Mouse (Mus musculus) layer of hippocampus, adult 2 months (tissue): ENCODE data around the gene Atp5l. TPM values are rescaled to one million over a fixed set of nuclear protein-coding genes. Genes with fewer than 3 reads are reported as not detected.

ENCODE experiments used
- DNase-seq, 2 experiments: peaks; one replicate each; pipeline ENCODE4 v3.0.0; 2022; ENCODE audit warnings: low spot score in 2 of 2
- H3K27ac ChIP-seq: fragments of 200-600 bp; 2 replicates; pipeline ENCODE4 v1.8.1; 2022
- H3K4me3 ChIP-seq: fragments of 200-600 bp; 2 replicates; pipeline ENCODE4 v1.8.1; 2022; ENCODE audit warnings: mild to moderate bottlenecking
- CTCF ChIP-seq: fragments of 200-600 bp; conservative IDR thresholded peaks from 2 replicates; pipeline ENCODE4 v1.8.1; 2022; ENCODE audit warnings: antibody characterized with exemption, mild to moderate bottlenecking, moderate library complexity
- total RNA-seq, 2 experiments: library from RNA; stranded (reverse); gene quantifications; 2 replicates each; pipeline ENCODE4 v1.2.3; 2021

The Atp5l gene
- total RNA-seq, 2 experiments from 2014 or later, result 309 to 349 TPM

- Histone ChIP-seq H3K4me3 (peak overlapping the region; percentile 94), H3K27ac (peak overlapping the region; percentile 100)
- DNase-seq, result peak in 1 of 2 experiments; percentile 46
- peak; percentile 52 for TF ChIP-seq CTCF
These were observed 38.0 kb downstream of the Atp5l start for GRCm38 (mm10) chr9:44882436-44882980.

- no peak for TF ChIP-seq CTCF
- peak; percentile 61 to 77 for DNase-seq
- peak overlapping the region; percentile 100 for H3K27ac ChIP-seq
- H3K4me3 ChIP-seq, result peak overlapping the region; percentile 94
These were observed 38.6 kb downstream of the Atp5l start for GRCm38 (mm10) chr9:44881941-44882435.

- peak within 1 kb of the TSS; percentile 94 for H3K4me3 ChIP-seq
- no peak for TF ChIP-seq CTCF
- DNase-seq, result peak; percentile 96 to 100
- peak within 1 kb of the TSS; percentile 100 for H3K27ac ChIP-seq
These were observed 39.2 kb downstream of the Atp5l start, which contains the start of gene Kmt2a for GRCm38 (mm10) chr9:44881221-44881871. Gene Kmt2a, minus strand, starts transcription at chr9:44881296.

GRCm38 (mm10) chr9:44880309-44881081 lies 40.0 kb downstream of the Atp5l start:
- no peak for TF ChIP-seq CTCF
- Histone ChIP-seq H3K4me3 (peak overlapping the region; percentile 94), H3K27ac (peak overlapping the region; percentile 100)
- DNase-seq, result peak in 1 of 2 experiments; percentile 25

GRCm38 (mm10) chr9:44879694-44880271 lies 40.8 kb downstream of the Atp5l start:
- no peak for TF ChIP-seq CTCF
- Histone ChIP-seq H3K4me3 (peak overlapping the region; percentile 94), H3K27ac (peak overlapping the region; percentile 100)
- no peak for DNase-seq

GRCm38 (mm10) chr9:44878776-44879500 lies 41.6 kb downstream of the Atp5l start:
- no peak for TF ChIP-seq CTCF
- DNase-seq, result no peak
- peak overlapping the region; percentile 100; the same call in 1 of the 2 replicates for H3K27ac ChIP-seq
- H3K4me3 ChIP-seq, result peak overlapping the region; percentile 94

GRCm38 (mm10) chr9:44877686-44878085 lies 42.9 kb downstream of the Atp5l start:
- H3K27ac ChIP-seq, result no peak overlapping the region
- peak overlapping the region; percentile 94 for H3K4me3 ChIP-seq
- no peak for DNase-seq
- TF ChIP-seq CTCF, result no peak

GRCm38 (mm10) chr9:44875476-44875875 lies 45.1 kb downstream of the Atp5l start:
- H3K27ac ChIP-seq, result peak overlapping the region; percentile 66
- H3K4me3 ChIP-seq, result peak overlapping the region; percentile 12; the same call in 1 of the 2 replicates
- TF ChIP-seq CTCF, result no peak
- peak; percentile 28 to 39 for DNase-seq

GRCm38 (mm10) chr9:44874198-44874597 lies 46.3 kb downstream of the Atp5l start:
- H3K27ac ChIP-seq, result no peak overlapping the region
- H3K4me3 ChIP-seq, result no peak overlapping the region
- no peak for DNase-seq
- no peak for TF ChIP-seq CTCF

- no peak for TF ChIP-seq CTCF
- Histone ChIP-seq H3K4me3 (no peak overlapping the region), H3K27ac (no peak overlapping the region)
- no peak for DNase-seq
These were observed 46.9 kb downstream of the Atp5l start for GRCm38 (mm10) chr9:44873665-44874064.

- no peak for DNase-seq
- no peak overlapping the region for H3K4me3 ChIP-seq
- TF ChIP-seq CTCF, result no peak
- H3K27ac ChIP-seq, result no peak overlapping the region
These were observed 52.0 kb downstream of the Atp5l start for GRCm38 (mm10) chr9:44868336-44869094.
